Comparison of ENCODE assay signal across 23 mouse cellular contexts in the genomic region with DNA sequence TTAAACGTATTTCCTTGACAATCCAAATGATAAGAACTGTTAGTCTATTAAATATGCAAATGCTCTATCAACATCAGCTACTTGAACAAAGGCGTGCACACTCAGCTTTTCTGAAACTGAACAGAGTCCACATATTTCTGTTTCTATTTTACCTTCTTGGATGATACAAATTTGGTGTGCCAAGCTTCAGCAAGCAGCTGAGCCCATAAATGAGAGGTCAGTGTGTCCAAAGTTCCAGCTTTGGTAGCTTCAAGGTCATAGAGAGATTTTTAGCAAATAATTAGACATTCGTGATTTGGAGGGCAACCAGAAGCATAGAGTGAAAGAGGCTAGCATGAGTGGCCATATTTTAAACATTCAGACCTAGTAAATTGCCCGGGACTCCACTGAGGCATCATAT.
DNase-seq lines count a peak whose midpoint lies in the region; ATAC-seq and TF ChIP-seq lines count a peak whose summit lies in the region.
"Had no signal": no experiment of that assay in that cellular context is flagged by ENCODE, and none has a peak within 500 bp of the region (broad histone marks: within the 10 kb centered on the region; RNA-seq: fewer than 3 reads in every experiment).

No protein-coding gene starts in this region.

- H3K79me2 ChIP-seq in liver, adult 2 months (ENCODE audit: control insufficient read depth, insufficient read depth, low read length), result no peaks in the 10 kb centered on the region

- H3K4me3 ChIP-seq in kidney, adult 2 months (ENCODE audit: insufficient read depth, low read depth, low read length), result no peak overlapping the region
- no peak overlapping the region for H3K4me3 ChIP-seq in kidney, embryonic 15.5 days (replicated peaks)
- no peak overlapping the region for H3K4me3 ChIP-seq in kidney, embryonic 16.5 days (ENCODE audit: low read length)
- no peak overlapping the region for H3K4me3 ChIP-seq in liver, adult 2 months (ENCODE audit: insufficient read depth, low read depth, low read length)
- no peak overlapping the region for H3K4me3 ChIP-seq in liver, postnatal 0 days (ENCODE audit: low read depth, low read length)
- H3K4me3 ChIP-seq: embryonic facial prominence, embryonic 13.5 days; embryonic facial prominence, embryonic 15.5 days; erythroblast, embryonic 14.5 days; forebrain, embryonic 10.5 days; forebrain, embryonic 12.5 days had no signal

- TF ChIP-seq CTCF in kidney, adult 2 months (conservative IDR thresholded peaks at IDR 0.05; ENCODE audit: insufficient read depth, insufficient read length, low read depth, low read length), result no peak
- no peak for TF ChIP-seq CTCF in liver, adult 2 months (IDR thresholded peaks at IDR 0.05; ENCODE audit: low read depth, low read length)
- TF ChIP-seq CTCF in liver, postnatal 0 days (IDR thresholded peaks at IDR 0.05; ENCODE audit: low read depth), result no peak

- peak; percentile 62 for DNase-seq in kidney, adult 2 months
- peak; percentile 73 for DNase-seq in kidney, adult 9 months
- DNase-seq in liver, adult 2 months (ENCODE audit: extremely low read depth, low read depth, low spot score), result peak; percentile 58
- DNase-seq in liver, postnatal 0 days, result no peak
- DNase-seq in ovary, postnatal 10 days (ENCODE audit: low spot score), result no peak
- DNase-seq: adrenal gland, adult 2 months; adrenal gland, postnatal 10 days; adrenal gland, postnatal 25 days; cerebellum, adult 11 months; cerebellum, adult 18-20 months; cerebellum, adult 8-10 months; cerebellum, adult 9-11 months; cerebellum, postnatal 14 days; cerebellum, postnatal 36 days; embryo, embryonic 11 days had no signal

- TF ChIP-seq POLR2A in kidney, adult 2 months (IDR thresholded peaks at IDR 0.05; ENCODE audit: low read depth, low read length), result no peak
- no peak for TF ChIP-seq POLR2A in liver, adult 2 months (IDR thresholded peaks at IDR 0.05; ENCODE audit: extremely low read depth, insufficient read depth, low read length)

- no peak overlapping the region for H3K9ac ChIP-seq in kidney, embryonic 15.5 days
- no peak overlapping the region for H3K9ac ChIP-seq in kidney, embryonic 16.5 days (replicated peaks; ENCODE audit: low read length)
- H3K9ac ChIP-seq in liver, adult 2 months (ENCODE audit: low read depth, low read length), result no peak overlapping the region
- H3K9ac ChIP-seq in liver, postnatal 0 days (replicated peaks), result no peak overlapping the region
- H3K9ac ChIP-seq: embryonic facial prominence, embryonic 13.5 days; embryonic facial prominence, embryonic 15.5 days; forebrain, embryonic 12.5 days had no signal

- no peak for TF ChIP-seq EP300 in liver, postnatal 0 days (IDR thresholded peaks at IDR 0.05; ENCODE audit: low read depth)

- no peaks in the 10 kb centered on the region for H3K27me3 ChIP-seq in kidney, adult 2 months (replicated peaks; ENCODE audit: control insufficient read depth, insufficient read depth, low read length)
- no peaks in the 10 kb centered on the region for H3K27me3 ChIP-seq in kidney, embryonic 15.5 days
- no peaks in the 10 kb centered on the region for H3K27me3 ChIP-seq in kidney, embryonic 16.5 days (ENCODE audit: insufficient read depth, low read length)
- no peaks in the 10 kb centered on the region for H3K27me3 ChIP-seq in liver, adult 2 months (ENCODE audit: control insufficient read depth, insufficient read depth, low read length)
- no peaks in the 10 kb centered on the region for H3K27me3 ChIP-seq in liver, postnatal 0 days (ENCODE audit: insufficient read depth, low read length)
- H3K27me3 ChIP-seq: embryonic facial prominence, embryonic 13.5 days; embryonic facial prominence, embryonic 15.5 days; forebrain, embryonic 12.5 days had no signal

- WGBS in kidney, adult 2 months, result 39% methylated on average over 4 of the region's 4 CpGs
- WGBS in kidney, embryonic 15.5 days, result 68% methylated on average over 4 of the region's 4 CpGs
- WGBS in kidney, embryonic 16.5 days, result 69% methylated on average over 4 of the region's 4 CpGs
- WGBS in liver, adult 2 months, result 55% methylated on average over 4 of the region's 4 CpGs
- 58% methylated on average over 4 of the region's 4 CpGs for WGBS in liver, postnatal 0 days (ENCODE audit: insufficient replicate concordance)

- no peak overlapping the region for H3K27ac ChIP-seq in kidney, adult 2 months (ENCODE audit: insufficient read depth, low read depth, low read length)
- H3K27ac ChIP-seq in kidney, embryonic 15.5 days, result no peak overlapping the region
- no peak overlapping the region for H3K27ac ChIP-seq in kidney, embryonic 16.5 days (ENCODE audit: low read length)
- no peak overlapping the region for H3K27ac ChIP-seq in liver, adult 2 months (replicated peaks; ENCODE audit: insufficient read depth, low read depth, low read length)
- H3K27ac ChIP-seq in liver, postnatal 0 days (ENCODE audit: low read depth), result no peak overlapping the region
- H3K27ac ChIP-seq: embryonic facial prominence, embryonic 13.5 days; embryonic facial prominence, embryonic 15.5 days; forebrain, embryonic 10.5 days; forebrain, embryonic 12.5 days had no signal

- H3K4me2 ChIP-seq in kidney, embryonic 15.5 days, result no peak overlapping the region
- H3K4me2 ChIP-seq in kidney, embryonic 16.5 days (replicated peaks; ENCODE audit: low read depth, low read length), result no peak overlapping the region
- no peak overlapping the region for H3K4me2 ChIP-seq in liver, postnatal 0 days (ENCODE audit: low read depth, low read length)
- H3K4me2 ChIP-seq: embryonic facial prominence, embryonic 13.5 days; embryonic facial prominence, embryonic 15.5 days; forebrain, embryonic 12.5 days had no signal

- no peaks in the 10 kb centered on the region for H3K9me3 ChIP-seq in kidney, embryonic 15.5 days (replicated peaks)
- H3K9me3 ChIP-seq in kidney, embryonic 16.5 days (ENCODE audit: low read length), result no peaks in the 10 kb centered on the region
- H3K9me3 ChIP-seq in liver, postnatal 0 days (ENCODE audit: low read length), result no peaks in the 10 kb centered on the region
- H3K9me3 ChIP-seq: embryonic facial prominence, embryonic 13.5 days; embryonic facial prominence, embryonic 15.5 days; forebrain, embryonic 10.5 days; forebrain, embryonic 12.5 days had no signal

- no peaks in the 10 kb centered on the region; the same call in 1 of the 2 replicates for H3K4me1 ChIP-seq in kidney, adult 2 months (ENCODE audit: control insufficient read depth, insufficient read depth, low read length)
- H3K4me1 ChIP-seq in kidney, embryonic 15.5 days, result no peaks in the 10 kb centered on the region
- H3K4me1 ChIP-seq in kidney, embryonic 16.5 days (ENCODE audit: insufficient read depth, low read length), result no peaks in the 10 kb centered on the region
- no peaks in the 10 kb centered on the region for H3K4me1 ChIP-seq in liver, adult 2 months (ENCODE audit: control insufficient read depth, insufficient read depth, low read length)
- H3K4me1 ChIP-seq in liver, postnatal 0 days (ENCODE audit: insufficient read depth), result no peaks in the 10 kb centered on the region
- H3K4me1 ChIP-seq: embryonic facial prominence, embryonic 13.5 days; embryonic facial prominence, embryonic 15.5 days; forebrain, embryonic 10.5 days had no signal

- no peaks in the 10 kb centered on the region for H3K36me3 ChIP-seq in kidney, adult 2 months (ENCODE audit: control insufficient read depth, insufficient read depth, low read length)
- no peaks in the 10 kb centered on the region for H3K36me3 ChIP-seq in kidney, embryonic 15.5 days
- H3K36me3 ChIP-seq in kidney, embryonic 16.5 days (ENCODE audit: insufficient read depth, low read length), result no peaks in the 10 kb centered on the region
- H3K36me3 ChIP-seq in liver, adult 2 months (ENCODE audit: control insufficient read depth, insufficient read depth, low read length), result no peaks in the 10 kb centered on the region
- no peaks in the 10 kb centered on the region for H3K36me3 ChIP-seq in liver, postnatal 0 days (replicated peaks; ENCODE audit: insufficient read depth, low read length)
- H3K36me3 ChIP-seq: embryonic facial prominence, embryonic 13.5 days; embryonic facial prominence, embryonic 15.5 days; forebrain, embryonic 10.5 days; forebrain, embryonic 12.5 days had no signal

- no peak for ATAC-seq in kidney, embryonic 15.5 days (replicated peaks; ENCODE audit: low FRiP score)
- ATAC-seq in kidney, embryonic 16.5 days (ENCODE audit: low FRiP score, low TSS enrichment), result no peak
- ATAC-seq in liver, postnatal 0 days, result no peak
- ATAC-seq: forebrain, embryonic 14.5 days had no signal

Comparison
In these comparisons a context has a peak if more than half of its experiments do, and no peak if none do; other contexts are left out.
1. DNase-seq: peak in kidney, adult 2 months (single experiment), kidney, adult 9 months (single experiment) and liver, adult 2 months (single experiment); none in liver, postnatal 0 days (single experiment) and ovary, postnatal 10 days (single experiment).